Mouse (Mus musculus) C2C12 (cell line): ENCODE results near the gene Casp9.

Experiments
- CTCF ChIP-seq: IDR thresholded peaks from one replicate; pipeline ENCODE4 v1.5.1; 2011; ENCODE audit not compliant: control insufficient read depth, insufficient read depth, insufficient read length
- MAX ChIP-seq: IDR thresholded peaks from one replicate; pipeline ENCODE4 v1.6.1; 2011; ENCODE audit warnings: mild to moderate bottlenecking, control low read depth
- MYOD1 ChIP-seq: IDR thresholded peaks from one replicate; pipeline ENCODE4 v1.6.1; 2011; ENCODE audit warnings: low read depth; ENCODE audit not compliant: control insufficient read depth, insufficient read length
- MYOG ChIP-seq: IDR thresholded peaks from one replicate; pipeline ENCODE4 v1.6.1; 2011; ENCODE audit not compliant: control insufficient read depth, insufficient read length; ENCODE audit errors: extremely low read depth

DNA sequence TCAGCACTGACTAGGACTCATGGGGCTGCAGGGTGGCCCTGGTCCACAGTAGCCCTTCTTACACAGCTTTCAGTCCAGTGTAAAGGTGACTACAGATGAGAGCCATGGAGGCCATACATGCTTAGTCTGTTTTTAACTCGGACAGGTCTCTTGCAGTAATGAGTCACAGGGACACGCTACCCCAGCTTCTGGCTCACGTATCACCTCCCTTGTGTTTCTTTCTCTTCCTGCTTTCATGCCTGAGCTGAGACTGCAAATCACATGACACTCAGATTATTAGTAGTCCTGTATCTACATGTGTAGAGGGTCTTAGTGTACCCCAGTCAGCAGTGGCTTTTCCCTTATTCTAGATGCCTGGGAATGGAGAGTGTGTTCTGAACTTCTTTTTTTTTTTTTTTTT, 28.4 kb upstream of the Casp9 start:
- TF ChIP-seq CTCF (no peak), MYOG (no peak), MYOD1 (no peak), MAX (no peak)
